Comparison of ENCODE assay signal across 29 mouse cellular contexts in the genomic region with DNA sequence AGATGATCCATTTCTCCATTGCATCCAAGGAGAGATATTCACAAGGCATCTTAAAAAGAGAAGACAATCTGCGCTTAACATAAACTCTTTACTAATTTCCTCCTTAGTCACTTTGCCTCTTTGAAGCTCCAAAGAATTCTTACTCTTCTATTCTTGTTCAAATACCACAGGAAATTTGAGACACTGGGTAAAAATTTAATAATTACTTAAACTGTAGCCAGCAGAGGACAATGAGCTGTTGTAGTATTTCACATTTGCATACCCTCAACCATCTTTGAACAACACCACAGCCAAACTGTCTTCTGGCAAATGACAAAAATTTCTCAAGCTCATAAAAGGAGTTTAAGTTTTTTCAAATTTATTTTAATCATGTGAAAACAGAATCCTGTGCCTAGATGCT.
"Had no signal": no experiment of that assay in that cellular context is flagged by ENCODE, and none has a peak within 500 bp of the region (broad histone marks: within the 10 kb centered on the region; RNA-seq: fewer than 3 reads in every experiment).

No protein-coding gene starts in this region.

- H3K27me3 ChIP-seq: heart, embryonic 12.5 days; heart, embryonic 13.5 days; heart, embryonic 15.5 days; hindbrain, embryonic 12.5 days; hindbrain, embryonic 13.5 days; hindbrain, embryonic 15.5 days; intestine, embryonic 15.5 days; kidney, embryonic 15.5 days had no signal

- ATAC-seq: hindbrain, embryonic 16.5 days; hindbrain, postnatal 0 days; inflammation-experienced regulatory T-cells, adult 6 months; intestine, embryonic 15.5 days; intestine, embryonic 16.5 days; intestine, postnatal 0 days had no signal

- DNase-seq: heart, postnatal 10 days; heart, postnatal 14 days; heart, postnatal 36 days; heart, postnatal 4 days; kidney, adult 11 months; kidney, adult 18-20 months; kidney, adult 2 months; kidney, adult 8-10 months; kidney, adult 9 months; kidney, postnatal 10 days; kidney, postnatal 14 days; kidney, postnatal 25 days; kidney, postnatal 36 days; kidney, postnatal 4 days; layer of hippocampus, adult 9-11 months; layer of hippocampus, postnatal 36 days had no signal
